Mouse (Mus musculus) forebrain, embryonic 14.5 days (tissue): Measurements from ENCODE around the gene Cwc27. TPM values are rescaled to one million over a fixed set of nuclear protein-coding genes. Genes with fewer than 3 reads are reported as not detected.

Experiments used
- ATAC-seq: fragments of 200-750 bp; cut with Nextera tagmentation; 2 replicates; pipeline ENCODE4 v1.8.0; 2017; ENCODE audit warnings: mild to moderate bottlenecking, moderate library complexity
- DNase-seq: peaks from one replicate; pipeline ENCODE4 v3.0.0-alpha.2; 2015; ENCODE audit warnings: low spot score
- H3K27ac ChIP-seq: fragments of 300-500 bp; sonication (generic); 2 replicates; pipeline ENCODE4 v1.5.1; 2014; ENCODE audit warnings: low read depth, mild to moderate bottlenecking, control low read depth, low read length, moderate library complexity
- H3K27me3 ChIP-seq: fragments of 300-500 bp; sonication (generic); replicated peaks from 2 replicates; pipeline ENCODE4 v1.6.1; 2014; ENCODE audit warnings: low read length, control low read depth, mixed read lengths; ENCODE audit not compliant: control insufficient read depth, insufficient read depth
- H3K36me3 ChIP-seq: fragments of 300-500 bp; sonication (generic); 2 replicates; pipeline ENCODE4 v1.6.1; 2014; ENCODE audit warnings: low read length, control low read depth; ENCODE audit not compliant: control insufficient read depth, insufficient read depth
- H3K4me1 ChIP-seq: fragments of 300-500 bp; sonication (generic); 2 replicates; pipeline ENCODE4 v1.6.1; 2014; ENCODE audit warnings: antibody characterized with exemption, low read length, control low read depth; ENCODE audit not compliant: control insufficient read depth, insufficient read depth
- H3K4me2 ChIP-seq: fragments of 300-500 bp; sonication (generic); 2 replicates; pipeline ENCODE4 v1.6.1; 2014; ENCODE audit warnings: mild to moderate bottlenecking, control low read depth, low read length
- H3K4me3 ChIP-seq: fragments of 300-500 bp; sonication (generic); 2 replicates; pipeline ENCODE4 v1.5.1; 2014; ENCODE audit warnings: low read depth, low read length, control low read depth
- H3K9ac ChIP-seq: fragments of 300-500 bp; sonication (generic); 2 replicates; pipeline ENCODE4 v1.6.1; 2014; ENCODE audit warnings: mild to moderate bottlenecking, low read length, control low read depth, moderate library complexity
- H3K9me3 ChIP-seq: fragments of 300-500 bp; sonication (generic); replicated peaks from 2 replicates; pipeline ENCODE4 v1.6.1; 2016; ENCODE audit warnings: low read length, control low read depth, mixed read lengths; ENCODE audit not compliant: control insufficient read depth
- WGBS: fragments of 180-500 bp; shearing (Covaris S2); extraction: QIAGEN DNeasy Blood & Tissue Kit; methylation state at CpG from one replicate; pipeline ENCODE4 v1.1.7; 2014; 5-methylcytosine and 5-hydroxymethylcytosine counted together
- polyA plus RNA-seq: library from polyadenylated mRNA; unstranded; fragments of >200 nt; fragmentation: Nextera tagmentation; extraction: Ambion mirVana; gene quantifications from 2 replicates; pipeline ENCODE4 v1.2.1, GENCODE M21; 2014

The Cwc27 gene
- polyA plus RNA-seq, 1 experiment from 2014 or later: 21.5 TPM

DNA sequence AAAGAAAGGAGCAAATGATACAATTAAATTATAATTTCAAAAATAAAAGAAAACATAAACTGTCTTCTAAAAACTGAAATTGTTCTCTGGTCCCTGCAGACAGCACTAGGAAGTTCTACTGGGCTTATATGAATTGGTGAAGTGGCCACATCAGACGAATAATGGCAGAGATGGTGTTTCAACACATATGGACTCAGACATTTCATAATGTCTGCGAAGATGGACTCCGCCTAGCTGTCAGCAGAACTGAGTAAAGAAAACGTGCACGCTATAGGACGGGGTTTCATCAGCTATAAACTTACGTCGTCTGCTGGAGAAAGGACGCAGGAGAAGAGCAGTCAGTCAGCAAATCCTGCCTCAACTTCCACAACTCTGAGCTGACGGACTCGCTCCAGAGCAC lies 187.3 kb downstream of the Cwc27 start:
- Histone ChIP-seq H3K9ac (no peak overlapping the region), H3K4me2 (no peak overlapping the region), H3K9me3 (no peaks in the 10 kb centered on the region), H3K36me3 (no peaks in the 10 kb centered on the region), H3K4me1 (no peaks in the 10 kb centered on the region), H3K27me3 (no peaks in the 10 kb centered on the region), H3K4me3 (no peak overlapping the region), H3K27ac (no peak overlapping the region)
- 94% methylated on average over 11 of the region's 11 CpGs for WGBS
- ATAC-seq (no peak), DNase-seq (no peak)

DNA sequence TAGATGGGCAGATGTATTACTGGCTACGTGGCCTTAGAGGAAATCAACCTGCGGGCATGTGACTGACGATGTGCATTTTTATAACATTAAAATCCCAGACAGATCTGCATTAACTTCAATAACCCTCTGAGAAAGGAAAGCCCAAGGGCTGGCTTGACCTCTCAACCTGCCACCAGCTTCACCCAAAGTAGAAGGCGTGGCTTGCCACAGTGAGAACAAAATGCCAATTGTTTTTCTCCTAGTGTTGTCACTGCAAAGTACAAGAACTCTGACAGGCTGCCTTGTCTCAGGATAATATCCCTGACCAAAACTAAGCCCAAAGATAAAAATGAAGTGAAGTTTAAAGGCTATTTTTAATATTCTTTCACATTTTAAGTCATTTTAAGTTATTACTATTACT lies 188.9 kb downstream of the Cwc27 start:
- H3K4me2 ChIP-seq: no peak overlapping the region
- no peak overlapping the region for H3K27ac ChIP-seq
- H3K9ac ChIP-seq: no peak overlapping the region
- H3K4me3 ChIP-seq: no peak overlapping the region
- H3K36me3 ChIP-seq: no peaks in the 10 kb centered on the region
- 59% methylated on average over 4 of the region's 4 CpGs for WGBS
- H3K27me3 ChIP-seq: no peaks in the 10 kb centered on the region
- DNase-seq (no peak), ATAC-seq (no peak)
- no peaks in the 10 kb centered on the region for H3K9me3 ChIP-seq
- H3K4me1 ChIP-seq: no peaks in the 10 kb centered on the region

DNA sequence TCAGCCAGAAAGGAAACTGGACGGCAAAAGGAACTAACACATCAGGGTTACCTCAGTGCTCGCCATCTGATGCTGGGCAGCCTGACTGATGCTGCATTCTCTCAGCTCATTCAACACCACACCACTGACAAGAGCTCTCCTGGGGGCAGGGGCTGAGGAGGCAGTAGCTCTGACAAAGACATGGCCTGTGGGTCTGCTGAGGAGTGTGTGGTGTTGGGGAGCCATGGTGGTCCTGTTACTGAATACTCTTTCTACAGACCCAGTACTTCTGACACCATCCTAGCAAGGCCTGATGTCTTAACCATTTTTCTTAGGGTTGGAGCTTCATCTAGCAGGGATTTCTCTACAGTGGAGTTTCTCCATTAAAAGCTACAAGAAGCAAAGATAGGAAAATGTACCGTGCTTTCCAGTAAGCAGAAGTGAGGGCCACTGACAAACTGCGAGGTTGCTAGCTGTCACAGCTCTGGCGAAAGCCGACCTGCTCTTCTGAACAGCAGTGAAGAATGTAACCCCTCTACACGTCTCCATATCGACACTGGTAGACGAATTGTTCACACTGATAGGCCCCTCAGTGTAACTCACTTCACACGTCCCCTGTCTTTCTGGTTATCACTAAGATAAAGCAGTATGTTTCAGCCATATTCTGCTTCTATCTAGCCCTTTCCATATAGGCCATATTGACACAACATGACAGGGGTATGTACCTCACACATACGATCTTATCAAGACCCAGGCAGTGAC lies 189.6 kb downstream of the Cwc27 start:
- Histone ChIP-seq H3K27ac (no peak overlapping the region), H3K4me2 (no peak overlapping the region), H3K4me1 (no peaks in the 10 kb centered on the region), H3K9me3 (no peaks in the 10 kb centered on the region), H3K9ac (no peak overlapping the region), H3K27me3 (no peaks in the 10 kb centered on the region), H3K36me3 (no peaks in the 10 kb centered on the region), H3K4me3 (no peak overlapping the region)
- no peak for DNase-seq
- no peak for ATAC-seq
- WGBS: 83% methylated on average over 11 of the region's 11 CpGs

DNA sequence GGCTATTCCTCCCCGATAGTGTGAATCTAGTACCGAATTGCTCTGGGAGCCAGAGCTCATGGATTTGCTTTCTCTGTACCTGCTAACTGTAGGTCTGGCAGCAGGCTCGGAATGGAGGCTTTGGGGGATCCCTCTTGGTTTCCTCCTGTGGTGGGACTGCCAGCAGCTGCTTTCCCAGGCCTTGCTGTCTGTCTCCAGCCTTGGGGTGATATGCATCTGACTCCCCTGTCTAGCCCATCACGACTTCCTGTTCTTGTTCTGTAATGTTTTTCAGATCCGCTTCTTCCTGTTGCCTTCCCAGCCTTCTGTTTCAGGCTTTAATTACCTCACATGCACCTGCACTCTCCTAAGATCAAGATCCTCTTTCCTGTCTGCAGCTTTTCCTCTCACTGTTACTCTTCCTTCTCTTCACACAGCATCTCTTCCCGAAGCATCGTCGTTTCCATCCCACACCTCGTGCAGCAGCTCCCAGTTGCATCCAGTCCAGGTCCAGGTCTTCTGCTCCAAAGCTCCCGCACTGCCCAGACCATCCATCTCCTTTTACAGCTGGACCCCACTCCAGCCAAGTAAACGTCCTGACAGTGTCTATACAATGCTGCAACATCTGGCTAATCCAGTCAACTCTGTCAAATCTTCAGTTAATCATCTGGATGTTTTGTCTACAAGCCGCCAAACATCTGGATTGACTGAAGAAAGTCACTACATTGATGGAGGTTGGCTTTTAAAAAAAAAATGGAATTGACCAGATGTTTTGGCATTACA lies 193.6 kb downstream of the Cwc27 start:
- WGBS: 84% methylated on average over 12 of the region's 12 CpGs

DNA sequence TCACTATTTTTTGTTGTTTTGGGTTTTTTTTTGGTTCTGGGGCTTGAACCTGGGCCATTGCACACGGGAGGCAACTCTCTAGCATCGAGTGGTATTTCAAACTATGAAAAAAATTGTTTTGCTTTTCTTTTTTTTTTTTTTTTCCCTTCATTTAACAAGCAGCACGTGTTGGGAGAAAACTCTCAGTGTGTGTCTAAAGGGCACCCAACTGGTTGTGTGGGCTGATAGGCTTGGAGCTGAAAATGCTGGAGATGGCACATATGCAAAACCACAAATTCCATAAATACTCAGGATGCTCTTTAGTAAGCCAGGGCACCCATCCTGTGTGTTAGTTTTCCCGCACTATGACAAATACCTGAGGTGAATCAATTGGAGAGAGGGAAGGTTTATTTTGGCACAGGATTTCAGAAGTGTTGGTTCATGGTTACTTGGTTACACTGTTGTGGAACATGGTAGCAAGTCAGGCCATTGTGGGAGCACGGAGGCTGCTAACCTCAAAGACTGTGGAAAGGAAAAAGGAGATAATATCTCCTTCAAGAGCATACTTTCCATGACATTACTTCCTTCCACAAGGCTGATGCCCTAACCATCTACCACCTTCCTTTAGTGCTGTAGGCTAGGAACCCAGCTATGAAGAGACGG lies 194.7 kb downstream of the Cwc27 start:
- H3K9ac ChIP-seq: no peak overlapping the region
- no peak overlapping the region for H3K4me2 ChIP-seq
- H3K9me3 ChIP-seq: no peaks in the 10 kb centered on the region
- no peaks in the 10 kb centered on the region for H3K4me1 ChIP-seq
- no peak for DNase-seq
- no peak overlapping the region for H3K27ac ChIP-seq
- H3K27me3 ChIP-seq: no peaks in the 10 kb centered on the region
- 86% methylated on average over 6 of the region's 6 CpGs for WGBS
- H3K36me3 ChIP-seq: no peaks in the 10 kb centered on the region
- ATAC-seq: no peak
- no peak overlapping the region for H3K4me3 ChIP-seq

More for the DNA sequence above, 193.6 kb downstream of the Cwc27 start:
- H3K4me1 ChIP-seq: no peaks in the 10 kb centered on the region
- no peak overlapping the region for H3K27ac ChIP-seq
- no peaks in the 10 kb centered on the region for H3K36me3 ChIP-seq
- no peak overlapping the region for H3K4me3 ChIP-seq
- no peak overlapping the region for H3K9ac ChIP-seq
- H3K9me3 ChIP-seq: no peaks in the 10 kb centered on the region
- no peak overlapping the region for H3K4me2 ChIP-seq
- H3K27me3 ChIP-seq: no peaks in the 10 kb centered on the region
- ATAC-seq (no peak), DNase-seq (no peak)

DNA sequence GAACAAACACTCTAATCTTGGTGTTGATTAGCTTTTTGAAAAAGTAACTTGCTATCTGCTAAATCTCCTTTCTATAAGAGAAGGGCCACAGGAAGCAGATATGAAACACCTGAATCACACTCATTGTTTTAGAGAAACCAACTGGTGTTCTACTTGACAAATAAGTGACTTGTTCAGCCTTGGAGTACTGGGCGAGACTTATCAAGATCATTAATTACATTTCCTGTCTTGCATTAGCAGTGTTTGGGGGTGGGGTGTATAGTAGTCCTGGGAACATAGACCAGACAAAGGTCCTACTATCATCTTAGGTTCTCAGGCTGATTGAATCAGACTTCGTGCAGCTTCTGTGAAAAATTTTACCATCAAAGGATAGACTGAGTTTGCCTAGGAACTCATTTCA lies 196.5 kb downstream of the Cwc27 start:
- ATAC-seq (no peak), DNase-seq (no peak)
- no peaks in the 10 kb centered on the region for H3K36me3 ChIP-seq
- no peak overlapping the region for H3K9ac ChIP-seq
- no peak overlapping the region for H3K27ac ChIP-seq
- H3K4me2 ChIP-seq: no peak overlapping the region
- no peaks in the 10 kb centered on the region for H3K4me1 ChIP-seq
- no peaks in the 10 kb centered on the region for H3K27me3 ChIP-seq
- WGBS: 83% methylated on average over 2 of the region's 2 CpGs
- H3K9me3 ChIP-seq: no peaks in the 10 kb centered on the region
- no peak overlapping the region for H3K4me3 ChIP-seq

DNA sequence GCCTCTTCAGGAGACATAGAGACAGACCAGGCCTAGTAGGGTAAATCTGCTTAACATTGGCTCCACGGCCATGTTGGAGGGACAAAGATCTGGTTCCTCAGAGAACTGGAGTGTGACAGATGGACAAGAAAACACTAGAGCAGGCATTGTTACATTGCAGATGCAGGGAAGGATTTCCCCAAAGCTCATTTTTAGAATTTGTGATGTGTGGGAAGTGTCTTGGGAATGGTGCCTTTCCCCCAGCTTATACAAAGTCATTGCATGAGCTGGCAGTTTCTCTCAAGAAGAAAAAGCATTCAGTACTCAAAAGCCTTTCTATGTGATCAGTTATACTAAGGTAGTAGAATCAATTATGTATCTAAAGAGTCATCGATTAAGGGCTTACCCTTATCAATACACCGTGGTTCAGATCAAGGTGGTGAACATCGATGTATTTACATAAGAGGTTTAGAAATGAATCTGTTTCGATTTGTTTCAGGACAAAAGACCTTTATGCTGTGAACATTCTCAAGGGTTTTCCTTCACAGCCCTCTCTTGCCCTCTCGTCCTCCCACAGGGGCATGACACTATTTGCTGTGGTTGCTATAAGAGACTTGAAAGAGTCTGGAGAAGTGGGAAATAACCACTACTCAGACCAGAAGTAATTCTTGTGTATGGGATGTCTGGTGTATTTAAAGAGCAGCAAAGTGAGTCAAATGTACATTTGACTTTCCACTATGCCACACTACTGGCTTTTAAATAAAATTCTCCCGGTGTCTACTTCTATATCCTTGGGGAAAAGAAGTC lies 197.2 kb downstream of the Cwc27 start:
- H3K4me1 ChIP-seq: no peaks in the 10 kb centered on the region
- WGBS: 92% methylated on average over 7 of the region's 7 CpGs

DNA sequence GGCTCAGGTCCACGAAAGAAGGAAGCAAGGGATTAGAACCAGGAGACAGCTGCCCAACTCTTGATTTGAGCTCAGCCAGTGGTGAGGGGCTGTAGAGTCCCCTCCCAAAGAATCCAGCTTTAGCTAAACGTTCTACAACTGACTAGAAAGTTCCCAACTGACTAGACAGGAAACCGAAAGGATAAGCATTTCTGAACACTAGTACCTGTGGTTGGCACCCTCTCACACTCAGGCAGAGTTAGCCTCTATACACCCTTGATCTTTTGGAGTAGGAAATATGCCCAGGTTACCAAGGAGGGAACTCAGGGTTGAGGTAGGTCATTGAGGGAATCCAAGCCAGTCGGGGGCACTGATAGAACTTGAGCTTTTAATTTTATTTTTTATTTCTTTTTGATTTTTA lies 199.7 kb downstream of the Cwc27 start:
- Histone ChIP-seq H3K36me3 (no peaks in the 10 kb centered on the region), H3K27ac (no peak overlapping the region), H3K4me3 (no peak overlapping the region), H3K9ac (no peak overlapping the region), H3K4me2 (no peak overlapping the region), H3K4me1 (no peaks in the 10 kb centered on the region), H3K9me3 (no peaks in the 10 kb centered on the region), H3K27me3 (no peaks in the 10 kb centered on the region)
- ATAC-seq: no peak
- WGBS: 91% methylated on average over 4 of the region's 4 CpGs
- DNase-seq: no peak

More for the DNA sequence above, 197.2 kb downstream of the Cwc27 start:
- Histone ChIP-seq H3K4me3 (no peak overlapping the region), H3K27ac (no peak overlapping the region), H3K9ac (no peak overlapping the region), H3K9me3 (no peaks in the 10 kb centered on the region), H3K36me3 (no peaks in the 10 kb centered on the region), H3K27me3 (no peaks in the 10 kb centered on the region), H3K4me2 (no peak overlapping the region)
- DNase-seq: no peak
- ATAC-seq: no peak
